Mouse (Mus musculus): Measurements from ENCODE around the gene Spns3.

GRCm38 (mm10) chr11:72531144-72531543 lies 19.2 kb downstream of the Spns3 start:
- TF ChIP-seq POLR2A (IDR thresholded peaks at IDR 0.05; ENCODE audit: borderline replicate concordance, low read depth, low read length) (no peak), CTCF (IDR thresholded peaks at IDR 0.05; ENCODE audit: low read depth, low read length) (no peak)

Data from bone marrow macrophage, adult 2 months (primary cell).